Mouse (Mus musculus): Measurements from ENCODE around the gene H2-Q2.
"Not testable (repeated sequence)": the region's sequence is repeated elsewhere in the genome, so short reads cannot be mapped to it uniquely, and the experiment has no call there.

DNA sequence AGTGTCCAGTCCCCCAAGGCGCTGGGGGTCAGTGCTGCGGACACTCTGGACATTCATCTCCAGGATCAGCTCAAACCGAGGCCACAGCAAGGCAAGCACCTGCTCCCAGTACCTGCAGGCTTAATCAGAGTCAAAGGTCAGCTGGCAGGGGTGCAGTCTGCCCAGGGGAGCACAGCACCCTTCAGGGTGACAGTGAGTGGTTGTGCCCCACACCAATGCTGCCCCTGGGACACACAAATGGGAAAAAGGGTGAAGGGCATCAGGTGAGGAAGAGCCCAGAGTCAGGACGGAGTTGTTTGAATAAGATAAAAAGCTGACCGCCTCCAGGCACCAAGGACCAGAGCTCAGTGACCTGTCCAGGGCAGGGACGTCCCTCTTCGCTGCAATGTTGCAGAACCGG, 37.1 kb upstream of the H2-Q2 start:
- not testable (repeated sequence) for TF ChIP-seq GATA1 (IDR thresholded peaks at IDR 0.05; ENCODE audit: borderline replicate concordance, low read length); FLI1 (IDR thresholded peaks at IDR 0.05; ENCODE audit: low read length)

Data from megakaryocyte, embryonic 14.5 days (primary cell).